Mouse (Mus musculus) liver, postnatal 0 days (tissue): Measurements from ENCODE around the gene Pcdh15.

Source experiments
- CTCF ChIP-seq: sonication (generic); IDR thresholded peaks from 2 replicates; pipeline ENCODE4 v1.5.1; 2016; ENCODE audit warnings: antibody characterized with exemption, low read depth
- EP300 ChIP-seq: IDR thresholded peaks from 2 replicates; pipeline ENCODE4 v1.6.1; 2016; ENCODE audit warnings: antibody characterized with exemption, low read depth, mild to moderate bottlenecking

- TF ChIP-seq CTCF (no peak), EP300 (no peak)
These were observed 808.5 kb downstream of the Pcdh15 start for GRCm38 (mm10) chr10:73907626-73908025.
